Mouse (Mus musculus) embryonic facial prominence, embryonic 11.5 days (tissue): Measurements from ENCODE around the gene Fstl4. TPM values are rescaled to one million over a fixed set of nuclear protein-coding genes. Genes with fewer than 3 reads are reported as not detected.

Source experiments
- ATAC-seq: fragments of 200-750 bp; cut with Nextera tagmentation; replicated peaks from 2 replicates; pipeline ENCODE4 v1.8.0; 2017; ENCODE audit warnings: low read depth; ENCODE audit not compliant: insufficient number of reproducible peaks, low FRiP score, low TSS enrichment
- DNase-seq: peaks from one replicate; pipeline ENCODE4 v3.0.0-alpha.2; 2015; ENCODE audit warnings: low spot score
- H3K27ac ChIP-seq: fragments of 300-500 bp; sonication (generic); replicated peaks from 2 replicates; pipeline ENCODE4 v1.5.1; 2014; ENCODE audit warnings: mild to moderate bottlenecking, low read depth, low read length, control low read depth
- H3K27me3 ChIP-seq: fragments of 300-500 bp; sonication (generic); 2 replicates; pipeline ENCODE4 v1.6.1; 2014; ENCODE audit warnings: mild to moderate bottlenecking, low read length, moderate library complexity, mixed read lengths; ENCODE audit not compliant: control insufficient read depth, insufficient read depth
- H3K36me3 ChIP-seq: fragments of 300-500 bp; sonication (generic); replicated peaks from 2 replicates; pipeline ENCODE4 v1.6.1; 2014; ENCODE audit warnings: low read depth, mild to moderate bottlenecking, low read length, moderate library complexity, mixed read lengths; ENCODE audit not compliant: control insufficient read depth, insufficient read depth
- H3K4me1 ChIP-seq: fragments of 300-500 bp; sonication (generic); 2 replicates; pipeline ENCODE4 v1.6.1; 2014; ENCODE audit warnings: low read length, mixed read lengths; ENCODE audit not compliant: control insufficient read depth, insufficient read depth
- H3K4me2 ChIP-seq: fragments of 300-500 bp; sonication (generic); 2 replicates; pipeline ENCODE4 v1.6.1; 2014; ENCODE audit warnings: low read depth, mild to moderate bottlenecking, control low read depth, low read length, moderate library complexity
- H3K4me3 ChIP-seq: fragments of 300-500 bp; sonication (generic); 2 replicates; pipeline ENCODE4 v1.5.1; 2014; ENCODE audit warnings: low read depth, low read length, control low read depth
- H3K9ac ChIP-seq: fragments of 300-500 bp; sonication (generic); replicated peaks from 2 replicates; pipeline ENCODE4 v1.6.1; 2014; ENCODE audit warnings: mild to moderate bottlenecking, control low read depth, low read length
- H3K9me3 ChIP-seq: fragments of 300-500 bp; sonication (generic); replicated peaks from 2 replicates; pipeline ENCODE4 v1.6.1; 2016; ENCODE audit warnings: mild to moderate bottlenecking, low read length, inconsistent platforms, mixed read lengths; ENCODE audit not compliant: control insufficient read depth
- WGBS: fragments of 180-500 bp; shearing (Covaris S2); extraction: QIAGEN DNeasy Blood & Tissue Kit; methylation state at CpG from one replicate; pipeline ENCODE4 v1.1.7; 2014; 5-methylcytosine and 5-hydroxymethylcytosine counted together
- polyA plus RNA-seq: library from polyadenylated mRNA; unstranded; fragments of >200 nt; fragmentation: Nextera tagmentation; extraction: Ambion mirVana; gene quantifications from 2 replicates; pipeline ENCODE4 v1.2.1, GENCODE M21; 2014

Fstl4 gene
- polyA plus RNA-seq, 1 experiment from 2014 or later = 1.0 TPM

GRCm38 (mm10) chr11:52752524-52752923 lies 11.9 kb upstream of the Fstl4 start:
- Histone ChIP-seq H3K27ac (no peak overlapping the region), H3K36me3 (no peaks in the 10 kb centered on the region), H3K9ac (no peak overlapping the region), H3K4me2 (no peak overlapping the region), H3K4me1 (no peaks in the 10 kb centered on the region), H3K4me3 (no peak overlapping the region), H3K9me3 (no peaks in the 10 kb centered on the region), H3K27me3 (no peaks in the 10 kb centered on the region)
- ATAC-seq (no peak), DNase-seq (no peak)
- WGBS = 91% methylated on average over 12 of the region's 12 CpGs

DNA sequence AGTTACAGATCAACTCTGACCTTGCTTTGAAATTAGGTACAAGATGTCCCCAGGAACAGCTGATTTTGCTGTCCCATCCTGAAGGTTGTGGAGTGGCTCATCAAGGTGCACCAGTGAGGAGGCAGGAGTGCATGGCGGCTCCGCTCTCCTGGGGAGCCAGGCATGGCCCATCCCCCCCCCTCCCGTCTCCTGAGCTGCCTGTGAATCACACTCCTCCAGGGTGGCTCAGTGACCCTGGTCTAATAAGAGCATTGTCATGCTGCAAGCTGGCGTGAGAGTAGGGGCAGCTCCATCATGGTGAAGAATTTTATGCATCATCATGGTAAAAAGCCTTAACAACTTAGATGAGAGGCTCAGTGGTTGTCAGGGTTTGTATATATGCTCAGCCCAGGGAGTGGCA lies 11.2 kb upstream of the Fstl4 start:
- no peak overlapping the region for H3K27ac ChIP-seq
- H3K27me3 ChIP-seq = no peaks in the 10 kb centered on the region
- no peak for DNase-seq
- no peak for ATAC-seq
- WGBS = 33% methylated on average over 4 of the region's 4 CpGs
- H3K4me1 ChIP-seq = no peaks in the 10 kb centered on the region
- no peak overlapping the region for H3K4me3 ChIP-seq
- no peak overlapping the region for H3K9ac ChIP-seq
- no peaks in the 10 kb centered on the region for H3K9me3 ChIP-seq
- no peak overlapping the region for H3K4me2 ChIP-seq
- no peaks in the 10 kb centered on the region for H3K36me3 ChIP-seq

GRCm38 (mm10) chr11:52761800-52762199 lies 2.6 kb upstream of the Fstl4 start:
- no peak for ATAC-seq

DNA sequence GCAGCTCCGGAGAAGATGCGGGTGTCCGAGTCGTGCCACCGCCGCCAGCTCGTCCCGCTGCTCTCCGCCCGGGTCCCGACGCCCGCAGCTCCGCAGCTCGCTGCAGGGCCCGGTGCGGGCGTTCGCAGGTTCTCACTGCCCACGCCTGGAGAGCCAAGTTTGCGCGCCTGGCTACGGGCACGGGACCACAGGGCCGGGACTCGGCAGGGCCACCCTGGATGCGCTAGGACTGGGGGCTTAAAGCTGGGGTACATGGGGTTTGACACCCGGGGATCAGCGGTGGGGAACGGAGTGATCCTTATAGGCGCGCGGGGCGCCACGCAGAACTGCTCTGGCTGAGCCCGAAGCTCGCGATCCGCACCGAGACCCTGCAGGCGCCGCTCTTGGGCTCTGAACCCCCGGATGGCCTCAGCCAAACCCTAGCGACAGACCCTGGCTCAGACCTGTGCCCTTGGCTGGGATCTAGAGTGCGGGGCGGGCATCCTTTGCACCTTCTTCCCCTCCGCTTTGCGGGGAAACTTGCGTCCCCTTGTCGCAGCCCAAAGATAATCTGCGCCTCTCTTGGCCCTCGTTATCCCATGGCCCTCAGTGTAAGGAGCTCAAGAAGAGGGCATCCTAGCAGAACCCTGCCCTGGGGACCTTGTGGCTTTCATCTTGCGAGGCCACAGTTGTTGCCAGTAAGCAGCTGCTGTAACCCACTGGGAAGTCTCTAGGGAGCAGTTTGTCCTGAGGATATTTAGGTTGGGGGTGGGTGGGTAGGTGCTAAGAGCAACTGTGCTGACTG lies 652 bp downstream of the Fstl4 start:
- H3K4me3 ChIP-seq = peak overlapping the region; percentile 54
- peak; percentile 6 for DNase-seq
- no peaks in the 10 kb centered on the region for H3K36me3 ChIP-seq
- under 1% methylated on average over 46 of the region's 53 CpGs for WGBS
- H3K27me3 ChIP-seq = peaks cover 35% of the 10 kb centered on the region
- peak overlapping the region; percentile 97 for H3K4me2 ChIP-seq
- H3K9ac ChIP-seq = peak overlapping the region; percentile 54
- no peaks in the 10 kb centered on the region for H3K9me3 ChIP-seq
- H3K4me1 ChIP-seq = no peaks in the 10 kb centered on the region; the same call in 1 of the 2 replicates
- H3K27ac ChIP-seq = no peak overlapping the region
- ATAC-seq = no peak

More at GRCm38 (mm10) chr11:52761800-52762199, 2.6 kb upstream of the Fstl4 start:
- Histone ChIP-seq H3K4me1 (no peaks in the 10 kb centered on the region; the same call in 1 of the 2 replicates), H3K4me3 (no peak overlapping the region), H3K27ac (no peak overlapping the region), H3K9me3 (no peaks in the 10 kb centered on the region), H3K9ac (no peak overlapping the region), H3K27me3 (peaks cover 35% of the 10 kb centered on the region), H3K4me2 (no peak overlapping the region), H3K36me3 (no peaks in the 10 kb centered on the region)
- DNase-seq = no peak
- 60% methylated on average over 1 of the region's 1 CpGs for WGBS

DNA sequence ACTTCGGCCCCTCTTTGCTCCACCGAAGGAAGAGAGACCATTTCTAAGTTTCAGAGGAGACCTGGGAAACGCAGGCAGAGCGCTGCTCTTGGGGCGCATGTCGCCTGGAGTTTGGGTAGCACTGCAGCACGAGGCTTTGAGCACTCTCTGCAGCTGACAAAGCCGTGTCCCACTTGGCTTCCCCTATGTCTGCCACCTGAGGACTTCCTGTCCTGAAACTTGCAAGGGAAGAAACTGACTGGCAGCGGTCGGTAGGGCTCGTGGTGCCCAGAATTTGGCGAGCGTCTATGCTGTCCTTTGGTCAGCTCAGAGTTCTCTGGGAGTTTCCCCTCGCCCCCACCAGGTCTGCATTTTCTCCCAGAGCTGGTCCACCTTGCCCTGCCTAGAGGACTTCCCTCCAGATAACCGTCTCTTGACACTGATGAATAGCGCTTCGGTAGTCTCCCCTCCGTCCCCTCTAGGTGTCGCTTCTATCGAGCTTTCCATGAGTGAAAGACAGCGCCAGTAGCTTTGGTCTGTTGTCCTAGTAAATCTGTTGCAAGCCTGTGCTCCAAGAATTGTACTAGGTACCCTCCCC lies 1.3 kb downstream of the Fstl4 start:
- no peaks in the 10 kb centered on the region for H3K9me3 ChIP-seq
- peak overlapping the region; percentile 97 for H3K4me2 ChIP-seq
- DNase-seq (peak; percentile 76), ATAC-seq (no peak)
- no peak overlapping the region for H3K9ac ChIP-seq
- H3K27me3 ChIP-seq = peaks cover 35% of the 10 kb centered on the region
- H3K4me1 ChIP-seq = no peaks in the 10 kb centered on the region; the same call in 1 of the 2 replicates
- peak overlapping the region; percentile 14; the same call in 1 of the 2 replicates for H3K4me3 ChIP-seq
- H3K36me3 ChIP-seq = no peaks in the 10 kb centered on the region
- H3K27ac ChIP-seq = no peak overlapping the region
- WGBS = 2% methylated on average over 21 of the region's 21 CpGs

- H3K4me1 ChIP-seq = no peaks in the 10 kb centered on the region; the same call in 1 of the 2 replicates
- H3K4me2 ChIP-seq = no peak overlapping the region
- no peaks in the 10 kb centered on the region for H3K9me3 ChIP-seq
- WGBS = 65% methylated on average over 3 of the region's 3 CpGs
- no peak overlapping the region for H3K4me3 ChIP-seq
- no peak overlapping the region for H3K9ac ChIP-seq
- no peak overlapping the region for H3K27ac ChIP-seq
- peaks cover 32% of the 10 kb centered on the region for H3K27me3 ChIP-seq
- H3K36me3 ChIP-seq = no peaks in the 10 kb centered on the region
- no peak for ATAC-seq
- DNase-seq = no peak
Measured at GRCm38 (mm10) chr11:52767921-52768320, 3.5 kb downstream of the Fstl4 start.

GRCm38 (mm10) chr11:52773073-52773472 lies 8.6 kb downstream of the Fstl4 start:
- Histone ChIP-seq H3K36me3 (no peaks in the 10 kb centered on the region), H3K27me3 (no peaks in the 10 kb centered on the region), H3K4me3 (no peak overlapping the region), H3K4me1 (no peaks in the 10 kb centered on the region), H3K27ac (no peak overlapping the region), H3K9ac (no peak overlapping the region), H3K9me3 (no peaks in the 10 kb centered on the region), H3K4me2 (no peak overlapping the region)
- no peak for DNase-seq
- 82% methylated on average over 3 of the region's 3 CpGs for WGBS
- no peak for ATAC-seq

- Histone ChIP-seq H3K4me3 (no peak overlapping the region), H3K36me3 (no peaks in the 10 kb centered on the region), H3K4me1 (no peaks in the 10 kb centered on the region), H3K9me3 (no peaks in the 10 kb centered on the region), H3K9ac (no peak overlapping the region), H3K27me3 (no peaks in the 10 kb centered on the region), H3K27ac (no peak overlapping the region), H3K4me2 (no peak overlapping the region)
- DNase-seq = no peak
- WGBS = 58% methylated on average over 3 of the region's 3 CpGs
- no peak for ATAC-seq
Measured at GRCm38 (mm10) chr11:52775291-52775690, 10.9 kb downstream of the Fstl4 start.
